Mouse (Mus musculus) adrenal gland (tissue): ENCODE measurements around the gene 6430550D23Rik.
"Not testable (repeated sequence)": the region's sequence is repeated elsewhere in the genome, so short reads cannot be mapped to it uniquely, and the experiment has no call there.

Source experiments
- intact Hi-C: fragments of 180-260 bp; cut with DNase I; formaldehyde crosslinking; loops from one replicate; pipeline ENCODE4 v1.15.1; 2025

Gene 6430550D23Rik

DNA sequence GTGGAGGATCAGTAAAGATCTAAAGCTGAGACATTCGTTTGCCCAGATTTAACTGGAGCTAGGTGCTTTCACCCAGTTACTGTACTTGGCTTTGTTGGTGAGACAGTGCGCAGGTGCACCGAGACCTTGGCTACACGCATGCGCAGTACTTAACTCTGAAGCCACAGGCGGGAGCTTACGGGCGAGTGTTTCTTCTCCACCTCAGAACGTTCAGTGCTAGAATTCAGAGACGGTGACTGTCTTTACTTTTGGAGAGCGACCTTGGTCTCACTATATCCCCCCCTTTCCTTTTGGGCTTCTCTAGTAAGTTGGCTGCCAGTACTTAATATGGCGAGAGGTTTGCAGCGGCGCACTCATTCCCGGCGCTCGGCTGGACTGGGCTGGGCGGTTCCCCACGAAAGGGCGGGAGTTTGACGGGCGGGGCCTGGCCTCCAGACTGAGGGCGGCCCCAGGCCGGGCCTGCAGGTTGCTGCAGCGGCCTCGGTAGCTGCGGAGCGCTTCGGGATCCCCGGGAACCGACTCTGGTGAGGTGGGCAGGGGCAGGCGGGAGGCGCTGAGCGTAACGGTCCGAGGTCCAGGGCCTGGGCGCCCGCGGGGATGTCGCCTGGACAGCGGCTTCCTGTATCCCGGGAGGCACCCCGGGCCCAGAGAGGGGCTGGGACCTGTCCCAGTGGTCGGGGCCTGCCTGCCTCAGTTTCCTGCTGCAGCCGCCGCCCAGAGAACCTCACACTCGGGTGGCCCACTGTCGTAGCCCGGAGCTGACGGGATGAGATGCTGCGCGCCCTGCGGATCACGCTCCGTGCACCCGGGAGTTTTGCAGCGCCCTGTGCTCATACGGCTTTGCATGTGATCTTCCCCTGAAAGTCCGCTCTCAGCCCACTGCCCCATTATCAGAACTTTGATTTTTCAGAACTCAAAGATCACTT, 51.4 kb downstream of the 6430550D23Rik start, which contains the start of gene Cep250:
Gene Cep250, plus strand, starts transcription at position 325 of the 926 bp plus-strand sequence.
- intact Hi-C loops = no loop called here

GRCm38 (mm10) chr2:155952006-155952405, 55.8 kb downstream of the 6430550D23Rik start:
- intact Hi-C loops = no loop called here

GRCm38 (mm10) chr2:155949362-155949761, 58.4 kb downstream of the 6430550D23Rik start:
- intact Hi-C loops = no loop called here

DNA sequence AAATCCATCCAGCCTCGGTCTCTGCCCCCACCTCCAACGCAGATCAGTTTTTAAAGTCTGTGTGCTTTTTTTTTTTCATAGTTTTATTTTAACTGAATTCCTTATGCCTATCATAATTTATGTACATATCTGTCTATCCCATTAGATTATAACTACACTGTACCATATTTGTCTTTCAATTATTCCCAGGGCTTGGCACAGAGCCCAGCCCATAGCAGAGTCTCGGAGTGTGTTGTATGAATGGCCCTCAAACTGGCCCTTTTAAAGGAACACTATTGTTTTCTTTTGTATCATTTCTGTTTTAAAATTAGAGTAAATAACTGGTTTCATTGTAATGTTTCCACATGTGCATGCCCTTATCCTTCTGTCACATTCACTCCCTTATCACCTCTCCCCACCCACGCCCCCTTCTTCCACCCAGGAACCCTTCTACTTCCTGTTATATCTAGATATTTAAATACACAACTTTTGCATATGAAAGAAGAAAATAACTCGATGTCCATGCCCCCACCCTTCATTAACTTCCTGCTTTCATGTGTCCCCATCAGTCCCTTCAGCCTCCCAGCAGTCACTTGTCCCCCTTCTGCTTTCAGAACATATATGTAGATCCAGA, 60.3 kb downstream of the 6430550D23Rik start:
- intact Hi-C loops = no loop called here

DNA sequence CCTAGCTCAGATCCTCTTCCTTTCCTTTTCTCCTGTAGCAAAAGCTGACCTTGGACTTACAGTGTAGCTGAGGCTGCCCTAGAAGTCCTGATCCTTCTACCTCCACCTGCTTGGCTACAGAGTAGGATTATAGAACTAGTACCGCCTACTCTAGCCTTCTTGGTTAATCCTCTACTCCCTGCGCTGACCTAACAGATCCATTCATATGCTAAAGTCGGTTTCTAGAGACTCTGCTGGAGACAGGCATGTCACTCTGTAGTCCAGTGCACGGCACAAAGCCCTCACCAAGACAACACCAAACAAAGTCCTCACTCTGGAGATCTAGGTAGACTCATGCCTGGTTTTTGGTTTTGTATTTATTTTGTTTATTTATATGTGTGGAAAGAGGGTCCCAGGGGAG, 61.3 kb downstream of the 6430550D23Rik start:
- intact Hi-C loops = no loop called here

DNA sequence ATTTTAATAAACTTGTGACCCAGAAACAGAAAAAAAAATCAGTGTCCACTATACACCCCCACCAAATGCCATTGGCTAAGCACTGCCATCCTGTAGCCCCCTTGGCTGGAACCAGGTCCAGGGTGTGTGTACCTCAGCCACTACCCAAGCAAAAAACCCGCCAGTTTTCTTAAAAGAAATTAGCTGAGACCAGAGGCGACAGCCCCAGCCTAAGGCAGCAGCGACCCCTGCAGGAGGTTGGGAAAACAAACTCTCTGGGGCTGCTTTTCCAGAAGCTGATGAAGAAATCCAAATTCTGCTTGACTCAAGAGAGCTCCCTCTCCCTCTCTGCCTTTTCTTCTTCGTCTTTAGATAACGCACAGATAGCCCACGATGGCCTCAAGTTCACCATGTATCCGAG, 61.7 kb downstream of the 6430550D23Rik start:
- intact Hi-C loops = no loop called here

- intact Hi-C loops = loop anchor here (2.0 kb wide), 1 partner anchor 97 kb away; no protein-coding TSS in a partner anchor
These were observed 62.2 kb downstream of the 6430550D23Rik start for GRCm38 (mm10) chr2:155945580-155945979.

DNA sequence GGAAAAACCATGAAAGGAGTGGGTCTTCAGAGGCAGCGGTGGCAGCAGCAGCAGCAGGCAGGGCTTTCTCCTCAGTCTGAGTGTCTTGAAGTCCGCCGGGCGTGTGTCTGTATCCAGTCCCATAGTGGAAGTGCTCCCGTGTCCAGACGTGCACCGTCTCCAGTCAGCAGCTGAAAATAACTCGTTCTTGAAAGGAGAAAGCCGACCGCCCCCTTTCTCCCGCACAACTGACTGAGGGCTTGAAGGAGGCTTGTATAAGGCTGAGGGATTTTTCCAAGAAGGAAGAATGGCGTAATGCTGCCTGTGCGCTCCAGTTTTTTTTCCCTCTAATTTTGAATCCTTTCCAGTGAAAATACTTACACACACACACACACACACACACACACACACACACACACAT, 62.7 kb downstream of the 6430550D23Rik start, which contains the start of gene Gdf5:
Gene Gdf5, minus strand, starts transcription at position 244 of the 400 bp plus-strand sequence.
- intact Hi-C loops = loop anchor here (2.0 kb wide), 1 partner anchor 96 kb away; no protein-coding TSS in a partner anchor

GRCm38 (mm10) chr2:155944685-155945084, 63.1 kb downstream of the 6430550D23Rik start:
- intact Hi-C loops = loop anchor here (2.0 kb wide), 1 partner anchor 96 kb away; no protein-coding TSS in a partner anchor

- intact Hi-C loops = no loop called here
These were observed 64.3 kb downstream of the 6430550D23Rik start for GRCm38 (mm10) chr2:155943463-155943862.

GRCm38 (mm10) chr2:155941697-155942442, 65.9 kb downstream of the 6430550D23Rik start:
- intact Hi-C loops = no loop called here

DNA sequence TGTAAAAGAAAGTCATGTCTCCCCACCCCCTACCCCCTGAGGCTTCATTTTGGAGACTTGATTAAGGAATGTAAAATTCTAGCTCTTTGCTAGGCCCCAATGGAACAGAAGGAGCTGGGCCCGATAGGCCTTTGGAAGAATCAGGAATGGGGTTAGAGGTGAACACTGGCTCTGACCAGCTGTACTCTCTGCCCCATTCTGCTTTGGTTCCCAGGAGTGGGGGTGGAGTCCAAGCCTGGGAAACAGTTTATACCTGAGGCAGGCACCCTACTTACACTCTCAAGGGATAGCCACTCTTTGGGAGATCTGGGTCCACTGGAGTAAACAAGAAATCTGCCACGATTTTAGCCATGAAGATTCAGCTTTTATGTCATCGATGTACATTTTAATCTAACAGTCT, 67.1 kb downstream of the 6430550D23Rik start, which contains the start of gene Gm15557:
Gene Gm15557, plus strand, starts transcription at position 48 of the 400 bp plus-strand sequence.
- intact Hi-C loops = no loop called here

- intact Hi-C loops = no loop called here
These were observed 67.8 kb downstream of the 6430550D23Rik start for GRCm38 (mm10) chr2:155939897-155940529.

DNA sequence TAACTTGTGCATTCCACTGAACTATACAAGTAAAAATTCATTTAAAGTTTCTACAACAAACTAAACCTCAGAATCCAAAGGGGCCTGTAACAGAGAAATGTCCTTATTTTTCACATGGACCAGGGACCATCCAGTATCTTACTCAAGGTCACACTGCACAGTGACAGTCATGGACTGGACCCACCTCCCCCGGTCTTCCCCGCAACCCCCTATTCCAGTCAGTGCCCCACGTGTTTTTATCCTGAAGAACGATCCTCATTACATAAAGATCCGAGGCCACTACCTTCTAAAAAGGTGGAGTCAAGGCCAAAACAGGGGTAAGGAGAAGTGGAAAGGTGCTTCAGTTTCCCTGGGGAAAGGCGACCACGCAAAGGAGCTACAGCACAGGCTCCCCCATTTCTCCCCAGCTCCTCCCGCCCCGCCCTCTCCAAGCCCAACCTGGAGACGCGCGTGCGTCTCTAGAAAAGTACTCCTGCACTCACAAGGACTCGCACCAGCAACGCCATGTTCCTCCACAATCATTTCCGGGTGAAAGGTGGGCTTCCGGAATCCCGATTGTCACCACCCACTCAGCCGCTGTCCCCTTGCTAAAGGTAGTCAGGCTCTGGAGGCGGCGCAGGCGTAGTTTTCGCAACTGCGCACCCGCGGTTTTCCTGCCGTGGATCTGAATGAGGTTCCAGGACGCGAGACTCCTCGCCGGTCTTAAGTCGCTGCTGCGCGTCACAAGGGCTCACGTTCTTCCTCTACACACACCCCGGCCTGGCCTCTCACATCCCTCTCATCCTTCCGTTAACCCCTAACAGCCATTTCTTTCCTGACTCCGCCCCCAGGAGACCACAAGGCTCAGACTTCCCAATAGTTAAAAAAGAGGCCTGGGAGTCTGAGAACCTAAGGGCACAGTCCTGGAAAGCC, 78.0 kb downstream of the 6430550D23Rik start, which contains the start of gene Uqcc1:
Gene Uqcc1, minus strand, starts transcription at position 780 of the 912 bp plus-strand sequence.
- intact Hi-C loops = no loop called here

DNA sequence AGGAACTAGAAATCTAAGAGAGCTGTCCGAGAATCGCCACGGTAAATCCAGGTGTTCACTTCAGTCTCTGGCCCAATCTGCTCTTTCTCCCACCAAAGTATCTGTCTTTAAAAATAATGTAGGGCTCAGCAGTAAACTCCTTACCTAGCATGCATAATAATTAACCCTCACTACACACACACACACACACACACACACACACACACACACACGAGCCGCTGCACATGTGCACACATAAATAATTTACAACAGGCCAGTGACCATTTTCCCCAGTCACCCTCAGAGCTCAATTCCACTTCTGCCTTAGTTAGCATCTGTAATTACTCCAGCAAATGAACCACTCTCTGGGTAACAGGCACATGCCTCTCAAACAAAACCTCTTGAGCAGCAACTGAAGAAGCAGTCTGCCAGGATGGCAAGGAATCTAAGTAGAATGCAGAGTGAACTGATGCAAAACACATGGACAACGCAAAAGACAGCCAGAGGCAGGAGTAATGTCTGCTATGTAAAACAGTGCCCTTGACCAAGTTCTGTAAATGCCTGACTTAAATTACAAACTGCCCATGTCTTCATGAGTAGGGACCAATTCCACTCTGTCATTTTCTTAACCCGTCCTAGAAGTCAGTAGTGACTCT, 78.9 kb downstream of the 6430550D23Rik start:
- intact Hi-C loops = no loop called here

GRCm38 (mm10) chr2:155925213-155925612, 82.6 kb downstream of the 6430550D23Rik start:
- intact Hi-C loops = not testable (repeated sequence)
